Mouse (Mus musculus) megakaryocyte, embryonic 14.5 days (primary cell): ENCODE measurements around the gene Il3.

ENCODE experiments used
- FLI1 ChIP-seq: IDR thresholded peaks from 2 replicates; pipeline ENCODE4 v1.6.1; 2012; ENCODE audit warnings: low read length, inconsistent platforms, mixed read lengths
- GATA1 ChIP-seq: IDR thresholded peaks from 3 replicates; pipeline ENCODE4 v1.6.1; 2012; ENCODE audit warnings: mixed read lengths, low read length, inconsistent platforms, borderline replicate concordance

DNA sequence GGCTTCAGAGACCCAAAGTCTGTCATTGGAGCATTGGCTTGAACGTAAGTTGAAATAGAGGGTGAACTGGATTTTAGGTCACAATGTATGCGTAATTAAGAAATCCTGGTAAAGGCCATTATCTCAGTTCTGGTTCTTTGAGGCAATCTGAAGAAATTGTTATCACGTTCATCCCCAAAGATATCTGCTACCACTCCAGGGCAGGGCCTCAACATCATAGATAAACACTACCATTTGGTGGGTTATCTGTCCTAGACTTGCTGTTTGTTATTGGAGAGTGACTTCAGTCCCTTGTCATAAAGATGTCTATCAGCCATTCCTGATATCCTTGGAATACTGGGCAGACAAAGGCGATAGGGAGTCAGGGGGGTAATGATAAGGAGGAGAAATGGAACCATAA lies 28.9 kb upstream of the Il3 start:
- TF ChIP-seq FLI1 (no peak), GATA1 (no peak)
